Mouse (Mus musculus) forebrain, embryonic 12.5 days (tissue): ENCODE data around the gene Aloxe3. TPM values are rescaled to one million over a fixed set of nuclear protein-coding genes. Genes with fewer than 3 reads are reported as not detected.
"Not testable (repeated sequence)": the region's sequence is repeated elsewhere in the genome, so short reads cannot be mapped to it uniquely, and the experiment has no call there.

Experiments
- ATAC-seq: fragments of 200-750 bp; cut with Nextera tagmentation; 2 replicates; pipeline ENCODE4 v1.8.0; 2017; ENCODE audit warnings: moderate TSS enrichment; ENCODE audit not compliant: low FRiP score
- H3K27ac ChIP-seq: fragments of 300-500 bp; sonication (generic); 2 replicates; pipeline ENCODE4 v1.5.1; 2016; ENCODE audit warnings: mild to moderate bottlenecking
- H3K27me3 ChIP-seq: fragments of 300-500 bp; sonication (generic); 2 replicates; pipeline ENCODE4 v1.6.1; 2016; ENCODE audit warnings: mild to moderate bottlenecking
- H3K36me3 ChIP-seq: fragments of 300-500 bp; sonication (generic); replicated peaks from 2 replicates; pipeline ENCODE4 v1.6.1; 2016; ENCODE audit warnings: mild to moderate bottlenecking
- H3K4me1 ChIP-seq: fragments of 300-500 bp; sonication (generic); 2 replicates; pipeline ENCODE4 v1.6.1; 2016
- H3K4me2 ChIP-seq: fragments of 300-500 bp; sonication (generic); 2 replicates; pipeline ENCODE4 v1.6.1; 2016; ENCODE audit warnings: mild to moderate bottlenecking, moderate library complexity
- H3K4me3 ChIP-seq: fragments of 300-500 bp; sonication (generic); replicated peaks from 2 replicates; pipeline ENCODE4 v1.5.1; 2016; ENCODE audit warnings: mild to moderate bottlenecking
- H3K9ac ChIP-seq: fragments of 300-500 bp; sonication (generic); 2 replicates; pipeline ENCODE4 v1.6.1; 2016; ENCODE audit warnings: mild to moderate bottlenecking
- H3K9me3 ChIP-seq: fragments of 300-500 bp; sonication (generic); 2 replicates; pipeline ENCODE4 v1.6.1; 2016
- WGBS: fragments of 180-500 bp; shearing (Covaris S2); methylation state at CpG from one replicate; pipeline ENCODE4 v1.1.7; 2016; 5-methylcytosine and 5-hydroxymethylcytosine counted together
- polyA plus RNA-seq: library from polyadenylated mRNA; unstranded; fragments of >200 nt; fragmentation: Nextera tagmentation; extraction: Ambion mirVana; gene quantifications from 2 replicates; pipeline ENCODE4 v1.2.1, GENCODE M21; 2016

The Aloxe3 gene
- polyA plus RNA-seq, 1 experiment from 2014 or later = 0.55 TPM

DNA sequence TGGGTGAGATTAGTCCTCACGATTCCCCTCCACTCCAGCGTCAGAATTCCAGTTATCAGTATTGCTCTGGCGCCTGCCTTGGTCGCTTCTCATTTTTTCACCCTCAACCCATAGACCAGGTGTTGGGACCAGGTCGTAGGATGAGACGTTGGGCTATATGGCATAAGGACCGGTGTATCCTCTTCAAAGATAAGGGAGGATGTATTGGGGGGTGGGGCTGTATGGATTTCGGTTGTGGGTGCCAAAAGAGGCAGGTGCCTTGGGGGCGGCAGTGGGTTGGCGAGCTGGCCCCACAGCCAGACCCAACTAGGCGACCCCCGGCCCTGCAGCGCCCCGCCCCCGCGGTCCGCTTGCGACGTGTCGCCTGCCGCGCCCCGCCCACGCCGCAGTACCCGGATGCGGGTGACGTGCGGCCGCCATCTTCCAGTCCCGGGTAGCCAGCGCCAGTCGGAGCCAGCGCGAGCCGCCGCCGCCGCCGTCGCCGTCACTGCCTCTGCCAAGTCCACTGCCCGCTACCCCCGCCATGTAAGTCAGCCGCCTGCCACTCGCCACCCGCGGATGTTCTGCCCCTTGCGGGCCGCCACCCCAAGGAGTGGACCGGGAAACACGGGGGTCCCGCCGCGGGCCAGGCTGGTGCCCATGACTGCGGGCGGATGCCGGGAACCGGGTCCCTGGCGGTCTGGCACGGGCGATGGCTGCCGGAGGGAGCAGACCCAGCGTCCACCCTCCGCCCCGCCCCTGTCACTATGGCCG lies 37.4 kb upstream of the Aloxe3 start, which contains the start of gene Vamp2:
Gene Vamp2 (plus strand): TSS at position 388 of the 753 bp plus-strand sequence.
- Histone ChIP-seq H3K4me2 (peak within 1 kb of the TSS; percentile 98), H3K27ac (peak within 1 kb of the TSS; percentile 91), H3K9ac (peak within 1 kb of the TSS; percentile 99), H3K9me3 (no peaks in the 10 kb centered on the region), H3K27me3 (no peaks in the 10 kb centered on the region), H3K36me3 (peaks cover 21% of the 10 kb centered on the region), H3K4me3 (peak within 1 kb of the TSS; percentile 95), H3K4me1 (peaks cover 22% of the 10 kb centered on the region)
- ATAC-seq = peak; percentile 87
- under 1% methylated on average over 56 of the region's 67 CpGs for WGBS

DNA sequence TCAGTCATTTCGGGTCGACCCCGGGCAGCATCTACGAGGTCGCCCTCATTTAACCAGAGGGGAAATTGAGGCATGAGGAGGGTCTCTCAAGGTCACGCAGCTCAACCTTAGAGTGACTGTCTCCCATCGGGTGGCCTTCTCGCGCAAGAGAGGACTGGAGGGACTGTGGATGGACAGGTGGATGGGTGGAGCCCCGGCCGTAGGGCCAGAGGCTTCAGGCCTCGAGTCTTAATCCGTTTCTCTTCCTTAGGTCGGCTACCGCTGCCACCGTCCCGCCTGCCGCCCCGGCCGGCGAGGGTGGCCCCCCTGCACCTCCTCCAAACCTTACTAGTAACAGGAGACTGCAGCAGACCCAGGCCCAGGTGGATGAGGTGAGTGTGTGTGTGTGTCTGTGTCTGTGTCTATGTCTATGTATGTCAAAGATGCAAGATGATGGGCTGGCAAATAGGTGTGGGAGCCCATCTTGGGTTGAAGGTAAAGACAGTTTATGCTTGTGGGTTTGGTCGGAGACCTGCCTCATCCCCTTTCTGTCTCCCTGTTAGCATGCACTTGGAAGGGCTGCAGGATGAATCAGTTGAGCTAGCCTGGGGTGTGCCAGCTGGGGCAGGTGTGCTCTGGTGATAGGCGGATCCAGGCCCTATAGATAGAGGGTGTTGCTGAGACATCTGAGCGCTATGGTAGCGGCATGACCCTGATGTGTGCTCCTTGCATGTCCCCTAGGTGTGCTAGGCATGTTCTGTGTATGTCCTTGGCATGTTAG lies 36.7 kb upstream of the Aloxe3 start:
- Histone ChIP-seq H3K9ac (peak overlapping the region; percentile 99), H3K27ac (peak overlapping the region; percentile 91), H3K4me1 (peaks cover 24% of the 10 kb centered on the region), H3K4me2 (peak overlapping the region; percentile 98), H3K27me3 (no peaks in the 10 kb centered on the region), H3K9me3 (no peaks in the 10 kb centered on the region), H3K36me3 (peaks cover 21% of the 10 kb centered on the region), H3K4me3 (peak overlapping the region; percentile 95)
- WGBS = 11% methylated on average over 25 of the region's 25 CpGs
- ATAC-seq = peak; percentile 64

DNA sequence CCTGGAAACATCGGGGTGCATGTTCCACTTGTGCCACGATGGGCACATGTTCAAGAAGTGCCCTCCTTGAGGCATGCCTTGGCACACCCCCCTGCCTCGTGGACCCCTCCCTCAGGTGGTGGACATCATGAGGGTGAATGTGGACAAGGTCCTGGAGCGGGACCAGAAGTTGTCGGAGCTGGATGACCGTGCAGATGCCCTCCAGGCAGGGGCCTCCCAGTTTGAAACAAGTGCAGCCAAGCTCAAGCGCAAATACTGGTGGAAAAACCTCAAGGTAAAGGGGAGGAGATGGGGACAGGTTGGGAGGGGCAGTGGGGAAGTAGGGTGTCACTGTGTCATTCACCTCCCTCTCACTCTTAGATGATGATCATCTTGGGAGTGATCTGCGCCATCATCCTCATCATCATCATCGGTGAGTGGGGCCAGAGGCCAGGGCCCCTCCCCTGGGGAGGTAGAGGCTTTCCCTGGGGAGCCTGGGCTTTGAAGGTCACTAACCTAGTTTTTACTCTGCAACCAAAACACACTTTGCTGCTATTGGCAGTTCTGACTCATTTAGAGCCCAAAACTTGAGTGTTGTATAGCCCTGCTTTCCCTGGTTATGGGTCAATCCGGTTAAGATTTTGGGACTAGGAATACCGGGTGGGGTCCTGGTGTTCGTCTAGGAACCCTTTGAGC lies 35.9 kb upstream of the Aloxe3 start:
- Histone ChIP-seq H3K9ac (peak overlapping the region; percentile 99), H3K9me3 (no peaks in the 10 kb centered on the region), H3K4me3 (peak overlapping the region; percentile 95), H3K36me3 (peaks cover 21% of the 10 kb centered on the region), H3K4me1 (peaks cover 30% of the 10 kb centered on the region), H3K27ac (no peak overlapping the region; the same call in 1 of the 2 replicates), H3K27me3 (no peaks in the 10 kb centered on the region), H3K4me2 (peak overlapping the region; percentile 98)
- ATAC-seq = no peak
- WGBS = 92% methylated on average over 12 of the region's 12 CpGs

DNA sequence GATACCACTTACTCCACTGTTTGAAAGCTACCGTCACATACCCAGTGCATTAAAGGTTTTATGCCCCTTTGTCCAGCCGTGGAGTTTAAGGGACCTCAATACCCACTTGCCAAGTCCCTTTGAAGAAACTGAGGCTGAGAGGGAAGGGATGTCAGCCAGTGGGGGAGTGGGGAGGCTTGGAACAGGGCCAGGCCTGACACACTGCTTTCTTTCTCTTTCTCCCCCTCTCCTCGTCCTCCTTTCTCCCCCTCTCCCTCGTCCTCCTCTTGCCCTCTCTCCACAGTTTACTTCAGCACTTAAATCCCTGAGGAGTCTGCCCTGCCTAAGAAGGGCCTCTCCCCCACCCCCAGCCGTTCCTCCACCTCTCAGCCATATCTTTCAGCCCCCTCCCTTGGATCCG lies 35.3 kb upstream of the Aloxe3 start:
- Histone ChIP-seq H3K27ac (0 out of 2 replicates have a peak overlapping the region, but pooled peaks have one; percentile 31), H3K36me3 (peaks cover 21% of the 10 kb centered on the region), H3K9ac (no peak overlapping the region), H3K4me2 (peak overlapping the region; percentile 98; the same call in 1 of the 2 replicates), H3K27me3 (no peaks in the 10 kb centered on the region), H3K4me1 (peaks cover 34% of the 10 kb centered on the region), H3K9me3 (no peaks in the 10 kb centered on the region), H3K4me3 (no peak overlapping the region)
- 73% methylated on average over 6 of the region's 6 CpGs for WGBS
- no peak for ATAC-seq

DNA sequence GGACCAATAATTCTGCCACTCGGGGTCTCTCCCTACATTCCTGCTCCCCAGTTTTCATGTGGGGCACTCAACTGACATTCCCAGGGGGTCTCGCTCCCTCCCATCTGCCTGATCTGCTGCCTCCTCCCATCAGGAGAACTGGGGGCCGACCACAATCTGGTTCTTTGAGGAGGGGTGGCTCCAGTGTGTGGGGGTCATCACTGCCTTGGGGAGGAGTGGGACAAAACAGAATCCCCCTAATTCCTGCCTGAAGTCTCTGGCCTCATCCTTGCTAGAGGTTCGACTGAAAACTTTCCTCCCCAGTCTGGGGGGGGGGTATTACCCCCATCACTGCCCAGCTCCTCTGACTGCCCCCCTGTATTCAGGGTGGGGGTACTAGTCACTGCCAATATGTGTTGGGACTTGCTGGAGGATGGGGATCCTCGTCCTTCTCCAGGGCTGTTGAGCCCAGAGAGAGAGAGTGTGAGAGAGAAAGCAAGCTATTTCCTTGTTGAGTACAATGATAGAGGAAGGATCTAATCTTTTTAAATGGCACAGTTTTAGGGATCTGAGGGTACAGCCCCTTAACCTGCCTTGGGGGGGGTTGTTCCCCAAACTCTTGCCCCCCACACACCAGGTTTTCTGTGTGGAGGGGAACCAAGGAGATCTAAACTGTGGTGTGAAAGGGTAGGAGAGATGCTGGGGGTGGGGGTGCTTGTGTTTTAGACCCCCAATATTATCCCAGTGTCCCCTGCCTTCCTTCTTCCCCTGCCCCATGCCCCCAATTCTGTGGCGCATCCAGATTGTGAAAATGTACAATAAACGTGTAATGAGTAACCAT lies 33.9 kb upstream of the Aloxe3 start:
- Histone ChIP-seq H3K4me3 (no peak overlapping the region), H3K27ac (no peak overlapping the region), H3K9ac (no peak overlapping the region), H3K36me3 (peaks cover 21% of the 10 kb centered on the region), H3K9me3 (no peaks in the 10 kb centered on the region), H3K4me1 (peaks cover 48% of the 10 kb centered on the region), H3K27me3 (no peaks in the 10 kb centered on the region), H3K4me2 (no peak overlapping the region)
- no peak for ATAC-seq
- 70% methylated on average over 7 of the region's 7 CpGs for WGBS

DNA sequence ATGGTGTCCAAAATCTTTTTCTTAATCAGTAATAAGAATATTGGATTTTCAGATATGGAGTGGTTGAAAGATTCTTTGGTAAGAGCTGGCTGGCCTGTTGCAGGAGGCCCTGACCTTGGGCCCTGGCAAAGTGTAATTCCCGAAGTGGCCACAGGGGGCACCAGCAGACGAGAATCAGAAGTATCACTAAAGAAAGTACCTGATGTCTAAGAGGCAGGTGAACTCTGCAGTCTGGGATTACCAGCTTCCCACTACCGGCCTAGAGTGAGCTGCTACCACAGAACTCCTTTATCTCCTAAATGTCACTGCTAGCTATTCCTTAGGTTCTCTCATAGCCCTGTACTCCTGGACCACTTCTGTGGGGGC lies 33.3 kb upstream of the Aloxe3 start:
- ATAC-seq = no peak
- peaks cover 21% of the 10 kb centered on the region for H3K36me3 ChIP-seq

DNA sequence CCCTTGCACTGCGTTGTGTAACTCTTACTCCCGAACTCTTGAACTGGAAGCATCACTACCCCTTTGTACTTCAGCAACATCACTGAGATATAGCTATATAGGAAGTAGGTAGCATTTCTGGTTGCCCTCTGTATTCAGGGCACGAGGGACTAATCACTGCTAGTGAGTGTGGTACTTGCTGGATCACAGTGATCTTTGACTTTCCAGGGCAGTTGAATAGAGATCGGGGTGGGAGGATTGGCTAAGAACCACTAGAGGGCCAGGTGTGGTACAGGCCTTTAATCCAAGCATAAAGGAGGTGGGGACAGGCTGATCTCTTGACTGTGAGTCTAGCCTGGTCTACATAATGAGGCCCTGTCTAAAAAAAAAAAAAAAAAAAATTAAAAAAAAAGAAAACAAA lies 32.8 kb upstream of the Aloxe3 start:
- Histone ChIP-seq H3K4me2 (no peak overlapping the region), H3K27me3 (no peaks in the 10 kb centered on the region), H3K9me3 (no peaks in the 10 kb centered on the region), H3K9ac (no peak overlapping the region), H3K4me1 (peaks cover 59% of the 10 kb centered on the region), H3K4me3 (no peak overlapping the region), H3K36me3 (peaks cover 21% of the 10 kb centered on the region), H3K27ac (no peak overlapping the region)
- ATAC-seq = no peak
- 88% methylated on average over 4 of the region's 4 CpGs for WGBS

More for the DNA sequence above, 33.3 kb upstream of the Aloxe3 start:
- no peak overlapping the region for H3K4me2 ChIP-seq
- no peak overlapping the region for H3K9ac ChIP-seq
- no peak overlapping the region for H3K4me3 ChIP-seq
- no peaks in the 10 kb centered on the region for H3K9me3 ChIP-seq
- no peaks in the 10 kb centered on the region for H3K27me3 ChIP-seq
- H3K4me1 ChIP-seq = peaks cover 54% of the 10 kb centered on the region
- H3K27ac ChIP-seq = no peak overlapping the region
- 1% methylated on average over 3 of the region's 3 CpGs for WGBS

DNA sequence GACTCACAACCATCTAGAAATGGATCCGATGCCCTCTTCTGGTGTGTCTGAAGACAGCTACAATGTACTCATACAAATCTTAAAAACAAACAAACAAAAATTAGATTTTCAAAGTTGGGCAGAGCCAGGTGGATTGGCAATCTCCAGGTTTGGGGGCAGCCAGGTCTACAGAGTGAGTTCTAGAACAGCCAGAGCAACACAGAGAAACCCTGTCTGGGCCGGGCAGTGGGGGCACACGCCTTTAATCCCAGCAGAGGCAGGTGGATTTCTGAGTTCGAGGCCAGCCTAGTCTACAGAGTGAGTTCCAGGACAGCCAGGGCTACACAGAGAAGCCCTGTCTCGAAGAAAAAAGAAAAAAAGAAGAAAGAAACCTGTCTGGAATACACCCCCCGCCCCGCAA lies 31.8 kb upstream of the Aloxe3 start:
- Histone ChIP-seq H3K4me1 (peaks cover 67% of the 10 kb centered on the region), H3K36me3 (peaks cover 21% of the 10 kb centered on the region)
- not testable (repeated sequence) for H3K4me3 ChIP-seq, H3K27ac ChIP-seq, H3K27me3 ChIP-seq, H3K9me3 ChIP-seq, H3K4me2 ChIP-seq, ATAC-seq, H3K9ac ChIP-seq
- 90% methylated on average over 7 of the region's 7 CpGs for WGBS

DNA sequence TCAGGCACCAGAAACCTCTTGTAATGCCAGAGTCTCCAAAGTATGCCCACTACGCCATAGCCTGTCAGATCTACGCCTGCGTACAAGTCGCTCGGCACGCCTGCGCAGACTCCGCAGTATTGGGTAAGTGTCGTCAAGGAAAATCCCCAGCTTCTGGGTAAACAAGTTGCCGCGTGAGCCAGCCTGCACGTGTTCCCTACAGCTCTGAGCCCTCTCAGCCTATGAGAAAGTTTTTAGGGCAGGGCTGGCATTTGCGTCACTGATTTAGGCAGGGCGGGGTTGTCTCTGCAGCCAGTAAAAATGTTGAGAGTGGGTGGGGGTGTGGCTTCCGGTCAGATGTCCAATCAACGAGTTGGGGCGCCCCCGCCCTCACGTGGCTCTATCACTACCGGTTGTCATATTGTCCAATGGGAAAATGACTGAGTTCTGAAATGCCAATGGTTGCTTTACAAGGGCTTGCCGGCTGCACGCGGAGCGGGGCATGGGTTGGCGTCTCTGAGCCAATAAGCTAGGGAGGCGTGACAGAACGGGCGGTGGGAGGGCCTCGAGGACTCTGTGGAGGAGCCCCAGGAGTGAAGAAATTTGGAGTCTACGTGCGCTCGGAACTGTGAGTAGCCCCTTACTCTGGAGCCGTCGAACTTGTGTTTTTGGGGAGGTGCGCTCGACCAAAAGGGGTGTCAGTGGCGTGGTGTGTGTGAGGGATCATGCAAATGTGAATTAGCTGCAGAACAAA lies 30.8 kb upstream of the Aloxe3 start, which contains the start of gene Per1:
Gene Per1 (plus strand): TSS at position 521 of the 733 bp plus-strand sequence.
- no peaks in the 10 kb centered on the region for H3K9me3 ChIP-seq
- H3K4me3 ChIP-seq = peak within 1 kb of the TSS; percentile 45
- WGBS = under 1% methylated on average over 37 of the region's 37 CpGs
- H3K9ac ChIP-seq = peak within 1 kb of the TSS; percentile 53
- H3K4me2 ChIP-seq = peak within 1 kb of the TSS; percentile 72
- peak; percentile 93 for ATAC-seq
- H3K36me3 ChIP-seq = peaks cover 19% of the 10 kb centered on the region
- H3K4me1 ChIP-seq = peaks cover 67% of the 10 kb centered on the region
- no peaks in the 10 kb centered on the region for H3K27me3 ChIP-seq
- peak within 1 kb of the TSS; percentile 66 for H3K27ac ChIP-seq

DNA sequence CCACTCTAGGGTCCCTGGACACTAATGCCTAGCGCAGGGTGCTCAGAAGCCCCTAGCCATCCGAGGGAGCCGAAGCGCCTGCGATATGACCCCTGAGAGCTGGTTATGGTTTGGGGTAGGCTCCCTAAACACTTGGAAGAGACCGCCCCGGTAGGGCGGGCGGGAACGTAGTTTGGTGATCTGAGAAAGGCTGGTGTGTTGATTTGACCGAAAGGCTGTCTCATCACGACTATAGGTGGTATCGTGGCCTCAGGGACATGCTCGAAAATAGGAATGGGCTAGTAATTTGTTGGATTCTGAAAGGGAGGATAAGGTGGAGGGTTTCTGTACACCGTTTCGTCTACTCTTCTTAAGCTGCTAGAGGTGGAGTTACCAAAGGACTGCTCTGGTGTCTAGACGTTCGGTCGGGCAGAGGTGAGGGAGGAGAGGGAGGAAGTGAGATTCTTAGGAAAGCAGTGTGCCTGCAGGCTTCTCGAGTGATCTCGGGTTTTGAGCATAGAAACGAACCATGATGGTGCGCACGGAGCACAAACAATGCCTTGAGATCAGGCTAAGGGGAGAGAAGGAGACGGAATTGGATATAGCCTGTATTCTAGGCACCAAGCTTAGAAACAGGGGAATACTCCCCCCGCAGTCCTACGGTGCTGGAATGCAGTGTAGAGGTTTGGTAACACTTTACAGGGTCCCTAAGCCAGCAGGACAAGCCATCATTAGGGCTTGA lies 30.0 kb upstream of the Aloxe3 start:
- Histone ChIP-seq H3K4me3 (peak overlapping the region; percentile 45), H3K27me3 (no peaks in the 10 kb centered on the region), H3K4me1 (peaks cover 67% of the 10 kb centered on the region), H3K36me3 (peaks cover 12% of the 10 kb centered on the region), H3K9me3 (no peaks in the 10 kb centered on the region), H3K27ac (peak overlapping the region; percentile 63), H3K9ac (peak overlapping the region; percentile 53), H3K4me2 (peak overlapping the region; percentile 72)
- ATAC-seq = no peak
- 4% methylated on average over 27 of the region's 27 CpGs for WGBS
